Mouse (Mus musculus): ENCODE results near the gene Prpf19.
A peak's percentile ranks its signal among the peaks of the same experiment; 100 is the strongest.

The Prpf19 gene

DNA sequence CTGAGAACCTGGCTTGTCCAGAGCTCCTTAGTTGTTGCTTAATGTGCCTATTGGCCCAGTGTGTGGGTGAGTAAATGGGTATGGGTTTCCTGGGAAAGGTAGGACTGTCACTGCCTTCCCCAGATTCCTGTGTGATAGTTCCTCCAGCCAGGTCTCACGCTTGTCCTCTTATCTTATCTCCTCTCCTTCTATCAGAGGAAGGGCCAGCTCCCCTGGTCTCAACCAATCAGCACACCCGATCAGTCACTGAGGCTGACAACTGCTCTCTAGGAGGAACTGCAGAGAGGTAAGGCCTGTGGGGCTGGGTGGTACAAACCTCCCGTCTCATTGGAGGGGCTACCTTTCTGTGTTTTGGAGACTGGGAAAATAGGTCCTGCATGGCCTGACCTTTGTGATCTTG lies 43.7 kb downstream of the Prpf19 start:
- DNase-seq (ENCODE audit: low spot score): no peak

GRCm38 (mm10) chr19:10940097-10940800 lies 45.2 kb downstream of the Prpf19 start:
- peak; percentile 71 for DNase-seq (ENCODE audit: low spot score)

DNA sequence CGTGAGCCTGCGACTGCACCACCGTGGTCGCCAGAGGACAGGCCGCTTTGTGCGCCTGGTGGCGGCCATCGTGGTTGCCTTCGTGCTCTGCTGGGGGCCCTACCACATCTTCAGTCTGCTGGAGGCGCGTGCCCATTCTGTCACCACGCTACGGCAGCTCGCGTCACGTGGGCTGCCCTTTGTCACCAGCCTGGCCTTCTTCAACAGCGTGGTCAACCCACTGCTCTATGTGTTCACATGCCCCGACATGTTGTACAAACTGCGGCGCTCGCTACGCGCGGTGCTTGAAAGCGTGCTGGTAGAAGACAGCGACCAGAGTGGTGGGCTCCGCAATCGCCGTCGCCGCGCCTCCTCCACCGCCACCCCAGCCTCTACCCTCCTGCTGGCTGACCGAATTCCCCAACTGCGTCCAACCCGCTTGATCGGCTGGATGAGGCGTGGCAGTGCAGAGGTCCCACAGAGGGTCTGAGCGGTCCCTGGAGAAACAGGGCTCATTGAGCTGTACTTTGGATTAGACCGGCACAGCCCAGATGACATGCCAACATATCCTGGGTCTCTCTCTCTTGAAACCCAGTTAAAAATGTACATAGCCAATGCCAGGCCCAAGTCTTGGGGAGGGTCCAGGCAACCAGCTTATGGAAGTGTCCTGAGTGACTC lies 45.9 kb downstream of the Prpf19 start:
- no peak for DNase-seq (ENCODE audit: low spot score)

DNA sequence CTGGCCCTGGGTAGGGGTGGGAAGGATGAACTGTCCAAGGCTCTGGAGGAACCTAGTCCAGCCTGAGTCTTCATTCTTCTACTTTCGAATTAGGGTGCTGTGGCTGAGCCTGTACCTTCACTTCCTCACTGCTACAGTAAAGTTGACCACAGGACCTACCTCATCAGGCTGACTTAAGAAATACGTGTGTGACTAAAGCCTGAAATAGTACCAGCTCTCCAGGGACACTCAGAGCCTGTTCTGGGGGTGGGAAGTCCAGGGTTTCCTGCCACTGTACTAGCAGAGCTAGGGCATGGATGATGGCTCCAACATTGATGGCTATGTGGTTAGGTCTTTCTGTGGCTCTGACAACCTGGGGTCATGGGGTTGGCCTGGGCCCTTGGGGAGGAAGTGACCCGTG lies 48.9 kb downstream of the Prpf19 start:
- no peak for DNase-seq (ENCODE audit: low spot score)

DNA sequence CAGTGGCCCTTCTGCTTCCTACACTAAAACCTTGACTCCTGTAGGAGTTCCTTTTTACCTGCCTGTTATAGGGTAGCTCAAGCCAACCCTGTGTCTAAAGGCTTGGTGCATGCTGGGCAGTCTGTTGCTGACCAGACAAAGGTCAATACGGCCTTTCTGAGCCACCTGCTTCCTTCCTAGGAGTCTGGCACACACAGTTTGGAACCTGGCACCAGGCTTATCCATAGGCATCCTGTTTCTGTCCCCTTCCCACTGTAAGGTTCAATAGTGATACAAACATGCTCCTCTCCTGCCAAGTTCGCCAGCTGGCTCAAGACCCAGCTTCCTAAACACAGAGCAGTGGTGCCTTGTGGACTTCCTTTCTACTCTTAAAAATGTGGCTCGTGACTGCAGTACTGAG lies 51.5 kb downstream of the Prpf19 start:
- DNase-seq (ENCODE audit: low spot score): no peak

- DNase-seq (ENCODE audit: low spot score): no peak
Measured at GRCm38 (mm10) chr19:10947219-10947618, 52.2 kb downstream of the Prpf19 start.

DNA sequence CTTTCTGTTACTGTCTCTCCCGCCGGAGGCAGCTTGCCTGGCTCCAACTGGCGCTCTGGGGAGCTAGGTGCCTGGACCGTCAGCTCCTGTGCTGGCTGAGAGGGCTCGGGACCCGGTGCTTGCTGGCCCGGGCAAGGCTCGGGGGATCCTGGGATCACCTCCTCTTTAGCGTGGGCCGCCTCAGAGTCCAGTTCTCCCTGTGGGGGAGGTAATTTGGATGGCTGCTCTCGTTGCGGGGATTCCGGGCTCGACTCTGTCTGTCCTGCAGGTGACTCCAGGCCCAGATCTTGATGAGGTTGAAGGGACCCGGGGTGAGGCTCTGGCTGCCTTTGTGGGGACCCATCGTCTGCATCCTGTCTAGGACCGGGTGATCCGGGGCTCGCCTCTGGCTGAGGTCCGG lies 53.4 kb downstream of the Prpf19 start:
- DNase-seq (ENCODE audit: low spot score): no peak

GRCm38 (mm10) chr19:10949112-10949511 lies 54.1 kb downstream of the Prpf19 start, which contains the start of gene Ccdc86:
Gene Ccdc86, minus strand, starts transcription at chr19:10949266.
- DNase-seq (ENCODE audit: low spot score): peak; percentile 96

GRCm38 (mm10) chr19:10949558-10949957 lies 54.5 kb downstream of the Prpf19 start:
- no peak for DNase-seq (ENCODE audit: low spot score)

- no peak for DNase-seq (ENCODE audit: low spot score)
Measured at GRCm38 (mm10) chr19:10952021-10952939, 57.2 kb downstream of the Prpf19 start.
